Mouse (Mus musculus) kidney, adult 2 months (tissue): ENCODE measurements around the gene Zbtb18.

Experiments used
- CTCF ChIP-seq: fragments of 200-500 bp; conservative IDR thresholded peaks from 2 replicates; pipeline ENCODE4 v1.5.1; 2011; ENCODE audit warnings: low read depth, mild to moderate bottlenecking, control low read depth, low read length, moderate library complexity, mixed read lengths; ENCODE audit not compliant: insufficient read depth, insufficient read length
- POLR2A ChIP-seq: fragments of 200-500 bp; IDR thresholded peaks from one replicate; pipeline ENCODE4 v1.6.1; 2011; ENCODE audit warnings: low read depth, low read length, control low read depth

DNA sequence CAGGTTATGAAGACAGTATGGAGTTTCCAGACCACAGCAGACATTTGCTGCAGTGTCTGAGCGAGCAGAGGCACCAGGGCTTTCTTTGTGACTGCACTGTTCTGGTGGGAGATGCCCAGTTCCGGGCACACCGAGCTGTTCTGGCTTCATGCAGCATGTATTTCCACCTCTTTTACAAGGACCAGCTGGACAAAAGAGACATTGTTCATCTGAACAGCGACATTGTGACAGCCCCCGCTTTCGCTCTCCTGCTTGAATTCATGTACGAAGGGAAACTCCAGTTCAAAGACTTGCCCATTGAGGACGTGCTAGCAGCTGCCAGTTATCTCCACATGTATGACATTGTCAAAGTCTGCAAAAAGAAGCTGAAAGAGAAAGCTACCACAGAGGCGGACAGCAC, 4.9 kb downstream of the Zbtb18 start:
- TF ChIP-seq POLR2A = no peak
- TF ChIP-seq CTCF = no peak
